Mouse (Mus musculus): Measurements from ENCODE around the gene Kntc1. TPM values are rescaled to one million over a fixed set of nuclear protein-coding genes. Genes with fewer than 3 reads are reported as not detected.
A peak's percentile ranks its signal among the peaks of the same experiment; 100 is the strongest.

Kntc1 gene
- polyA plus RNA-seq (2012; rRNA removed): 0.55 and 1.8 TPM in 2 replicates

- peak within 1 kb of the TSS; percentile 93 for H3K4me3 ChIP-seq (ENCODE audit: low read depth, low read length)
- WGBS: under 1% methylated on average over 63 of the region's 63 CpGs
- peak within 1 kb of the TSS; percentile 98 for H3K27ac ChIP-seq (ENCODE audit: insufficient read depth, low read depth, low read length)
- no peaks in the 10 kb centered on the region for H3K27me3 ChIP-seq (ENCODE audit: control insufficient read depth, insufficient read depth, low read length)
- peaks cover 8% of the 10 kb centered on the region for H3K36me3 ChIP-seq (ENCODE audit: control insufficient read depth, insufficient read depth, low read length)
- H3K4me1 ChIP-seq (ENCODE audit: control insufficient read depth, insufficient read depth, insufficient read length, low read length): peaks cover 4% of the 10 kb centered on the region; the same call in 1 of the 2 replicates
- TF ChIP-seq CTCF (IDR thresholded peaks at IDR 0.05; ENCODE audit: extremely low read depth, insufficient read length, insufficient replicate concordance, low read depth, low read length): peak; percentile 25; the same call in 1 of the 2 replicates
- TF ChIP-seq POLR2A (IDR thresholded peaks at IDR 0.05; ENCODE audit: low read depth, low read length): peak; percentile 98
Observed at GRCm38 (mm10) chr5:123749065-123750064, at the start of gene Kntc1, which contains the start of gene Rsrc2. Gene Kntc1, plus strand, starts transcription at chr5:123749716. Gene Rsrc2, minus strand, starts transcription at chr5:123749414.

- TF ChIP-seq CTCF (IDR thresholded peaks at IDR 0.05; ENCODE audit: extremely low read depth, insufficient read length, insufficient replicate concordance, low read depth, low read length) (no peak), POLR2A (IDR thresholded peaks at IDR 0.05; ENCODE audit: low read depth, low read length) (no peak)
- Histone ChIP-seq H3K27me3 (ENCODE audit: control insufficient read depth, insufficient read depth, low read length) (no peaks in the 10 kb centered on the region), H3K4me1 (ENCODE audit: control insufficient read depth, insufficient read depth, insufficient read length, low read length) (no peaks in the 10 kb centered on the region), H3K27ac (ENCODE audit: insufficient read depth, low read depth, low read length) (0 out of 2 replicates have a peak overlapping the region, but pooled peaks have one; percentile 11), H3K36me3 (ENCODE audit: control insufficient read depth, insufficient read depth, low read length) (peaks cover 53% of the 10 kb centered on the region), H3K4me3 (ENCODE audit: low read depth, low read length) (no peak overlapping the region)
- WGBS: 35% methylated on average over 11 of the region's 11 CpGs
Observed at GRCm38 (mm10) chr5:123700625-123701024, 48.9 kb upstream of the Kntc1 start.

- no peak for TF ChIP-seq POLR2A (IDR thresholded peaks at IDR 0.05; ENCODE audit: low read depth, low read length)
- TF ChIP-seq CTCF (IDR thresholded peaks at IDR 0.05; ENCODE audit: extremely low read depth, insufficient read length, insufficient replicate concordance, low read depth, low read length): no peak
- Histone ChIP-seq H3K4me3 (ENCODE audit: low read depth, low read length) (no peak overlapping the region), H3K36me3 (ENCODE audit: control insufficient read depth, insufficient read depth, low read length) (peaks cover 81% of the 10 kb centered on the region), H3K27me3 (ENCODE audit: control insufficient read depth, insufficient read depth, low read length) (no peaks in the 10 kb centered on the region), H3K4me1 (ENCODE audit: control insufficient read depth, insufficient read depth, insufficient read length, low read length) (no peaks in the 10 kb centered on the region), H3K27ac (ENCODE audit: insufficient read depth, low read depth, low read length) (no peak overlapping the region)
- WGBS: 88% methylated on average over 12 of the region's 12 CpGs
Observed at GRCm38 (mm10) chr5:123708598-123708997, 40.9 kb upstream of the Kntc1 start.

- WGBS: 40% methylated on average over 4 of the region's 4 CpGs
- no peak overlapping the region for H3K27ac ChIP-seq (ENCODE audit: insufficient read depth, low read depth, low read length)
- H3K36me3 ChIP-seq (ENCODE audit: control insufficient read depth, insufficient read depth, low read length): peaks cover 82% of the 10 kb centered on the region
Observed at GRCm38 (mm10) chr5:123709571-123709970, 39.9 kb upstream of the Kntc1 start.

GRCm38 (mm10) chr5:123713782-123714181 lies 35.7 kb upstream of the Kntc1 start:
- Histone ChIP-seq H3K4me1 (ENCODE audit: control insufficient read depth, insufficient read depth, insufficient read length, low read length) (no peaks in the 10 kb centered on the region; the same call in 1 of the 2 replicates), H3K27me3 (ENCODE audit: control insufficient read depth, insufficient read depth, low read length) (no peaks in the 10 kb centered on the region), H3K36me3 (ENCODE audit: control insufficient read depth, insufficient read depth, low read length) (peaks cover 61% of the 10 kb centered on the region), H3K4me3 (ENCODE audit: low read depth, low read length) (no peak overlapping the region), H3K27ac (ENCODE audit: insufficient read depth, low read depth, low read length) (no peak overlapping the region)
- TF ChIP-seq CTCF (IDR thresholded peaks at IDR 0.05; ENCODE audit: extremely low read depth, insufficient read length, insufficient replicate concordance, low read depth, low read length): no peak
- no peak for TF ChIP-seq POLR2A (IDR thresholded peaks at IDR 0.05; ENCODE audit: low read depth, low read length)
- WGBS: 85% methylated on average over 6 of the region's 6 CpGs

More at GRCm38 (mm10) chr5:123709571-123709970, 39.9 kb upstream of the Kntc1 start:
- TF ChIP-seq POLR2A (IDR thresholded peaks at IDR 0.05; ENCODE audit: low read depth, low read length) (no peak), CTCF (IDR thresholded peaks at IDR 0.05; ENCODE audit: extremely low read depth, insufficient read length, insufficient replicate concordance, low read depth, low read length) (no peak)
- Histone ChIP-seq H3K4me1 (ENCODE audit: control insufficient read depth, insufficient read depth, insufficient read length, low read length) (no peaks in the 10 kb centered on the region), H3K4me3 (ENCODE audit: low read depth, low read length) (no peak overlapping the region), H3K27me3 (ENCODE audit: control insufficient read depth, insufficient read depth, low read length) (no peaks in the 10 kb centered on the region)

- Histone ChIP-seq H3K4me3 (ENCODE audit: low read depth, low read length) (no peak overlapping the region), H3K36me3 (ENCODE audit: control insufficient read depth, insufficient read depth, low read length) (peaks cover 56% of the 10 kb centered on the region), H3K4me1 (ENCODE audit: control insufficient read depth, insufficient read depth, insufficient read length, low read length) (no peaks in the 10 kb centered on the region; the same call in 1 of the 2 replicates), H3K27ac (ENCODE audit: insufficient read depth, low read depth, low read length) (no peak overlapping the region), H3K27me3 (ENCODE audit: control insufficient read depth, insufficient read depth, low read length) (no peaks in the 10 kb centered on the region)
- TF ChIP-seq POLR2A (IDR thresholded peaks at IDR 0.05; ENCODE audit: low read depth, low read length): no peak
- no peak for TF ChIP-seq CTCF (IDR thresholded peaks at IDR 0.05; ENCODE audit: extremely low read depth, insufficient read length, insufficient replicate concordance, low read depth, low read length)
- 79% methylated on average over 4 of the region's 4 CpGs for WGBS
Observed at GRCm38 (mm10) chr5:123714622-123715021, 34.9 kb upstream of the Kntc1 start.
